Mouse (Mus musculus) cerebellum, postnatal 14 days (tissue): ENCODE measurements around the gene Chst1.

Experiments used
- DNase-seq, 2 experiments: peaks; one replicate each; pipeline ENCODE4 v3.0.0; 2021; ENCODE audit warnings: mixed read lengths in 2 of 2

The Chst1 gene

DNA sequence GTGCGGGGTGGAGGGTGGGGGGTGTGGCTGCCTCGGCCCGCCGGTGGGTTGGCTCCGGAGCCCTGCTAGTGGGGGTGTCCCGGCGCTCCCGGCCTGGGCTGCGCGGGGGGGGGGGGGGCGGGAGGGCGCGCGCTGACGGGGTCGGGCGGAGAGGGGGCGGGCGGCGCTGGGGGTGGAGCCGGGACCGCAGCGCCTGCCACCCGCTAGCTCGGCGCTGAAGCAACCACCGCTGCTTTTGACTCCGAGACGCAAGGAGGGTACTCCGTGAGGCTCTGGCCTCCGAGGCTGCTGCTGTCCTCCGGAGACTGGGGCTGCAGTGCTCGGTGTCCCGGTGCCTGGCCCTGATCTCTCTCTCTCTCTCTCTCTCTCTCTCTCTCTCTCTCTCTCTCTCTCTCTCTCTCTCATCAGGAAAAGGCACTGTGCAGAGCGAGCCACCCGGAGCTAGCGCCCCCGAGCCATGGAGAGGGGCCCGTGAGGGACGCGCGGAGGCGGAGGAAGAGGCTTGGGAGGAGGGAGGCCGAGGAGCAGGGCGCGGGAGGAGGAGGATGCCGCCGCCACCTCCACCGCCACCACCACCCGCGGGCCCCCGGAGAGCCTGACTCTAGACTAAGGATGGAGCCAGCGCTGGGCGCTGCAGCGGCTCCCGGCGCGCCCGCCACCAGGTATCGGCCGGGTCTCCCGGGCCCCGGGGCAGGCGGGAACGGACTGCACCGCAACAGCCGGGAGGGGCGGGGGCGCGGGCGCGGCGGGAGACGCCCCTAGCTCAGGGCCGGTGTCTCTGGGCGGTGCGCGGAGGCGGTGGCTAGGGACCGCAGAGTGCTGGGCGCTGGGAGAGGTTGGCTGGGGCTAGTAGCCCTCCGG, at the start of gene Chst1:
TSS of gene Chst1 (plus strand) at position 221 of the 861 bp plus-strand sequence.
- DNase-seq: peak; percentile 41 to 45

DNA sequence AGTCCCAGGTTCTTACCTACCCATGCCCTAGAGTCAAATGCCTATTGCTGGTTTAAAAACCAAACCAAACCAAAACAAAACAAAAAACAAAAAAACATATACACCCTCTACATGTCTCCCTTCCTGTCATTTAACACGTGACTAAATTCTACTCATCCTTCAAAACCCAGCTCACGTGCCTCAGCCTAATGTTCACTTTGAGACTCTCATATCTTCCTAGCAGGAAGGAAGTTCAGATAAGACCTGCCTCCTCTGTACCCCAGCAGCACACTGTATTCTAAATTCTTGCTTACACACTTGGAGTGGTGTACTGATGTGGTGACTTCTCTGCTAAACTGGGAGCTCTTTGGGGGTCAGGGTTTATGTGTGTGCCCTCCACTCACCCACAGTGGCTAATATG, 49.5 kb upstream of the Chst1 start:
- no peak for DNase-seq

DNA sequence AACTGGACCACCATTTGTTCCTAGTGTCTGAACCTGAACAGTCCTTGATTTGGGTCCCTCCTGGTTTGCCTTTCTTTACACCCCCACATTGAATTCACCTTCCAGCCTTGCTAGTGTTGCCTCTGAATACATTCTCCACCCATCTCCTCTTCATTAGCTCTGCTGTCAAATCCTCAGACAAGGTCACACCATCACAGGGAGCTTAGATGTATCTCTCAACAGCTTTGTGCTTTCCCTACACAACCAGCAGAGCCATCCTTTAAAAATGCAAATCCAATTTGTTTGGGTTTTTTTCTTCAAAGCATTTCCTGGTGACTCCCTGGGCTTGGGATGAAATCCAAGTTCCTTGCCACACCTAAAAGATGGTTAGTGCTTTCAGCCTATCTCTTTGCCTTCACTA, 45.0 kb upstream of the Chst1 start:
- no peak for DNase-seq

DNA sequence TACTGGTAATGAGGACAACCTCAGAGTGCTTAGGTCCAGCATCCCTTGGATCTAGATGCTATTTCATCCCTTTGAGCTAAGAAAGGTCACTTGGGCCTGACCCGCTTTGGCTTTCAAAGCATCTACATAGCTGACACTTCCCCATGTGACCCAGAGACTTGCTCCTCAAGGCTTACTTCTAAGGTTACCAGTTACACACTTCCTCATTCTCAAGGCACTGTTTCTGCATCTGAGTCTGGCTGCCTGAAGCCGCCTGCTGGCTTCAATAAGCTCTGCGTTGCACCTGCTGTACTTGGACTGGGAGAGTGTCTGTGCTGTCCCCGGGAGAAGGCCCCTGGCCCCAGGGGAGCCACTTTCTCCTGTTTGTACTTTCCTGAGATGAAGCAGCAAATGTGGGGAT, 36.6 kb upstream of the Chst1 start:
- no peak for DNase-seq

DNA sequence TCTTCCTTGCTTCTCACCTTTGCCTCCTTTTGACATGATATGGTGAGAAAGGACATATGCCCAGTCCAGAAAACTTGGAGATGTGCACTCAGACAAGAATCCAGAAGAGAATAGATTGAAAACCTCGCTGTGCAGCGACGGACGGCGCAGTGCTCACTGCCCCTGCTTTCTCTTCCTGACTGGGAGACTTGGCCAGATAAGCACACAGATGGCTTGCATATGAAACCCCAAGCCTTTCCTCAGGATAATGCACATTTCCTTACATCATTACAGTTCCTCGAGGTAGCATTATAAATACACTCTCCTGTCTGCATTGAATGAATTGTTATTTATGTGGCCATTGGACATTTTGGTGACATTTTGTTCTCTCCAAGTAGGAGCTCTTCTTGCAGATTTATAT, 28.9 kb upstream of the Chst1 start:
- DNase-seq: no peak

DNA sequence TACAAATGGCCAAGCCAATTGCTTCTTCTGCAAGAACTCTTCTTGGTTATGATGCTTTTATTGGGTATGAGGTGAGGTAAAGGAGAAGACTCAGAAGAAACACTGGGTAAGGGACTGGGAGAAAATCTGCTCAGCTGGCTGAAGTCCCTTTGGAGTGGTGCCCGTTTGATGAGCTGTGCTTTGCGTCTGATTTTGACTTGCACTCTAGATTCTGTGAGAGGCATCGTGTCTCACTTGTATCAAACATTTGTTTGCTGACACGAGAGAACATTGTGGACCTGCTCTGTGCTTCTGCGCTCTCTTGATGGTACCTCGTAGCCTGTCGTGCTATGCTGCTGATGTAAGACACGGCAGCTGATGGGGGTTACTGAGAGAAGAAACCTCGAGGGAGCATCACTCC, 21.7 kb upstream of the Chst1 start:
- peak; percentile 35 to 66 for DNase-seq

DNA sequence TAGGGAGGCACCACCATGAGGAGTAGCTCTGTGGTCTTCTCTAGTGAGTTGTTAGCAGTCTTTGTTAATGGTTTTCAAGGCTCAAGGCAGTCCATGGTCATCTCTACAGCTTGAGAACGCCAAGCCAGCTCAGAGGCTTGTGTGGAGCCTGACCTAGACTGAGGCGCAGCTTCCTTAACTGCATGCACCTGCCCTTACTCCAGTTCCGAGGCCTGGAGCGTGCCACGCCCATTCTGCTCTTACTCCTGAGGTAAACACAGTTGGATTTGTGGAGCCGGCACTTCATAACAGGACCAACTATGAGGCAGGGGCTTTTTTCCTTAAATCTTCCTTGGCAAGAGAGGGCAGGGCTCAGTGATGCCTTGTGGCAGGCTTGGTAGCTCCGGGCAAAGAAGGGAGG, 18.2 kb upstream of the Chst1 start:
- DNase-seq: no peak

DNA sequence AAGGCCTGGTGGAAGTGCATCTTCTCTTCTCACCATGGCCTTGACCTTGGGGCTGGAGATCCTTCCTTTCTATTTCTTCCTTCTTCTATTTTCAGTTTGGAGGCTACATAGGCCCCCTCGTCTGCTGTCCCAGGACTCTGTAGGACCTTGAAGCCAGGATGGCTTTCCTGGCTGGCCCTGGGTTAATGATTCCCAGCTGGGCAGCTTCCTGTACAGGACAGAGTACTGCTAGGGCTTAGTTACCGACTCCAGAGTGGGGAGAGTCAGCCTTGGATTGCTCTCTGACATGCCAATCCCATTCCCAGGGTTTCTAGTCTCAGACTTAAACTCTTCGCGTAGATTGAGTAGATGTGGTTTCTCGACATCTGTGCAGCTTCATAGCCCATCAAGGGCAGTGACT, 16.9 kb upstream of the Chst1 start:
- DNase-seq: no peak

DNA sequence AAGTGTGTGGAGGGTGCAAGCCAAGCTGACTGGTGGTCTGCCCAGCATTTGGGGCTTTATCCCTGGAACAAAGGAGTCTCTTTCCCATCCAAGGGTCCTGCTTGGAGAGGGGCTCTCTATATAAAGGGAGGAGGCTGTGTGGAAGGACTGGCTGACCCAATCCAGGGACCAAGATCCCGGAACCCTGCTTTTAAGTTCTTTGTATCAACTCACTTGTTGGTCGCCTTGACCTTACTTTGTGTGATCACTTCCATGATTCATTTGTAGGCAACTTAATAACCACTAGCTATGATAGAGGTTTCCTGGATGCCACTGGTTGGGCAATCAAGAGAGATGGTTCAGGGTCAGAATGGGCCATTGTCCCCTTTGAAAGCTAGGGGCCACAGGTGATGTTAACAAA, 11.7 kb upstream of the Chst1 start:
- DNase-seq: no peak

DNA sequence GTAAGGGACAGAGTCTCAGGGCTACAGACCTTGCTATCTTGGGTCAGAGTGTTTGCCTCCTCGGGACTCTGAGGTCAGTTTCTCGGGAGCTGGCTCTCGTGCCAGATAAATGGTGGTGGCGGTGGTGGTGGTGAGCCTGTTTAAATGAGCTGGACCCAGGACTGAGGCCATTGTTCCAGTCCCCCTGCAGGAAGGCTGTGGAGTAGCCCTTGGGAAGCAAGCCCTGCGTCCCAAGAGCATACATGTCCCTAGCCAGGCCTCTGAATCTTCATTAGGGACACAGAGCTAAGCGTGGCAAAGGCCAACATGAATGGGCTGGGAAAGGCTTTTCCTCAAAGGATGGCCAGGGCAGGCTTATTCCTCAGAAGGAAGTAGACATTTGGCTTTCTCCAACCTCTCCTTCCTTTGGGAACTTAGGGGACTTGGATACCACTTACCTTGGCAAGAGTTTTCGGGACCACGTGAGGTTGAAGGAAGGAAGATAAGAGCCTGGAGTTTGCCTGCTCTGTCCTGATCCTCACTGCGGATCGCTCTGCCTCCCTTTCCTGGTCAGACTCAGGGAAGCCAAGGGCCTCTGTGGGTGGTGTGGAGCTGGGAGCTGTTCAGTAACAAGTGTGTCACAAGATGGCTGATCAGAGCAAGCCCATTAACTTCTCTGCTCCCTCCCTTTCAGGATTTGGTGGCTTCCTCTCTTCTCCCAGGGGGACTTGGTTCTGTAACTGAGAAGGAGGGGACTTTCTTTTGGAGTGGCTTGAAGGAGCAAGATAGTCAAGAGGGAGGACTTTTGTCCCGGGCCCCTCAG, 4.4 kb upstream of the Chst1 start:
- no peak for DNase-seq

DNA sequence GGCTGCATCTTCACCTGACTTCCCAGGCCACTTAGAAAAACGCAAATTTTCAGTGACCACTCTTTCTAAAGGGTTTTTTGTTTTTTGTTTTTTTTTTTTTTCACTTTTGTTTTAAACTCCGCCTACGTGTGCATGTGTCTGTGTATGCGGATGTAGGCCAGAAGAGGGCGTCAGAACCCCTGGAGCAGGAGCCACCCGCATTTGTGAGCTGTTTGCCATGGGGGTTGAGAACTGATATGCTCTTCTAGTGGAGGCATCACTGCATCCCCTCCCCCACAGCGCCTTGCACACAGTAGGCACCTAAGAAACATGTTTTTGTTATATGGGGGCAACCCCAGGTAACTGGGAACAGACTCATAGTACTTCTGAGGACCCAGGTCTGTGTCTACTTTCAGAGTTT, 2.2 kb upstream of the Chst1 start:
- peak in 1 of 2 experiments; percentile 52 for DNase-seq

DNA sequence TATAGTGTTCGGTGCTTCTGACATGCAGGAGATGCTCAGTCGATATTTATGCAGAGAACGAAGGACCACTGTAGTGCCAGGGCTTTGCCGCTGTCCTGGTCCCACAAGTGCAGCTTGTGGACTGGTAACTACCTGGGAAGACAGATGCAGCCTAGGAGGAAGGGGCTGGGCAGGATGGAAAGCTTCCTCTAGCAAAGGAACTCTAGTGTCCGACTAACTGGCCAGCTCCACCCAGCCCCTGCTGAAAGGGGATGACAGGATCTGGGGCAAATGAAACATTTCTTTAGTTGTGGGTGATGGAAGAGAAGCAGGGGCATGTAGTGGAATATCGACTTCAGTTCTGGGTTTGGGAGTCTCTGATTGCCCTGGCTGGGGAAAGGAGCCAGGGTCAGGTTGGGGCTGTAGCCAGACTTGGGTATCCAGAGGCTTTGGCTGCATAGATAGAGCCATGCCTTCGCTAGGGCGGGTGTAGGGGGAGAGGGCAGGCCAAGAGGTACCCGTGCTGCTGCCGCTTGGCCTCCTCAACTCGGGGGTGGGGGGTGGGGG, 493 bp upstream of the Chst1 start:
- DNase-seq: no peak

DNA sequence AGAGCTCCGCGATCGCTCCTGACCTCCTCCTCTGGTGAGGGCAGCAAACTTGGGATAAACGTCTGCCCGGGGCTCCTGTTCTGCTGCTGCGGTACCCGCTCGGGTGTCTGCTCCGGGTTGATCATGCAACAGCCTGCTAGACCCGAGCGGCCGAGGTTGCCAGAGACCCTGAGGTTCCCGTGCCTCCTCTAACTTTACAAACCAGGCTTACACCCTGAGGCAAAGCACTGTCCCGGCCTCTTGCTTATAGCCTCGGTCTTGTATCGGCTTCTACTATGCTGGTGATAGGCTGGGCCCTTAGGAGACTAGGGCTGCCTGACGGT, 802 bp downstream of the Chst1 start:
- DNase-seq: no peak

DNA sequence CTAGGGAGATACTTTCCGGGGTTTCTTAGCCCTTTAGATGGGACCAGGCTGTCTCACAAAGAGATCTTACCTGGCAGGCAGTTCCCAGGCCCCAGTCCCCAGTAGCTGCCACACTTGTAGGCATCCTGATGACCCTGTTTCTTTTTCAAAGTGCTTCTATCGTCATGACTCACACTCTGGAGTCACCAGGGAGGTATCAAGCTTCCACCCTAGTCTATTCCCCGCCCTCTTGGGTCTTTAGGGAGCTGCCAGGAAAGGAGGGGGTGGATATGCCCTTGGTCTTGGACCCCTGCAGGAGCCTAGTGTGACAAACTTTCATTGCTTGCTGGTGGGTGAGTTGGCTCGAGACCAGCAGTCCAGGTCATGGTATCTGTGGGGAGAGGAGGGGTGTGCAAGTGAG, 1.7 kb downstream of the Chst1 start:
- DNase-seq: no peak

DNA sequence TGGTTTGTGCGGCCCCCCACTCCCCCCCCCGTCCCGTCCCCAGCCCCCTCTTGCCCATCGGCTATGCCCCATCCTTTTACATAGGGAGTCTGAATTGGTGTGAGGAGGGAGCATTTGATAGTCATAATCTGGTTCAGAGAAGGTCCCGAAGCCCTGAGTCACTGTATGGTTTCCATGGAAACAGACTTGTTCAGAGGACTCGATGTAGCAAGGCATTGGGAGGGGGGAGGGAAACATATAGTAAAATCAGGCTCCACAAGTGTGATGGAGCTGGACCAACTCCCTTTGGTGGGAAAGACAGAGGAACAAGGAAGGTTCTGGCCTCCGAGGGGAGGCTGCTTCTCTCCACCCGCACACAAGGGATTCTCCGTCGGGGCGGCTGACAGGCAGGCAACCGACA, 2.6 kb downstream of the Chst1 start:
- DNase-seq: no peak

DNA sequence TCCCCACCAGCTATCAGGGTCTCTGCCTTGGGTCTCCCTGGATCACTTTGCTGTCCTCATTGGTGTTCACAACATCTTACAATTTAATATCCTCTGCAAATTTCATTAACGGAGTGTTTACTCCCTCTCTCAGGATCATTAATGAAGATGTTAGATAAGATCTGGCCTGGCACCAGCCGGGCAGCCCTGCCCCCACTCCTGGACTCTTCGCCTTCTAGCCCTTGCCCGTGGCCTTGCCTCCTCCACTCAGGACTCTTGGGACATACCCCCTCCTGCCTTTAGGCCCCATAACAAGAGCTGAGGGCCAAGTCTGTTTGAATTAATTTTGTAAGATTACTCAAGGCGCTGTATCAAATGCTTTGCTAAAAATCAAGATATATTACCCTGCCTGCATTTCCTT, 4.1 kb downstream of the Chst1 start:
- DNase-seq: no peak

DNA sequence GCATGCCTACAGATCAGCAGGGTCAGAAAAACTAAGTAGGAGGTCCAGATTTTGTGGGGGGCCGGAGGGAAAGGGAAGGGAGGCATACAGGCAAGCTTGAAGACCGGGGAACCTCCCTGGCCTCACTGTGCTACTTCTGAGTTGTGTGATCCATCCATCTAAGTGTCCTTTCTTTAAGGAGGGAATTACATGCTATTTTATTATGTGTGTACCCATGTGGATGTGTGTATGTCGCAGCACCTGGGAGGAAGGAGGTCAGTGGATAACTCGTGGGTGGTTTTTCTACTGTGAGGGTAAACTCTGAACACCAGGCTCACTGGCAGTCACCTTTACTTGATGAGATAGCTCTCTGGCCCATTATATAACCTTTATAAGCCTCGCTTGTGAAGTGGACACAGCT, 5.1 kb downstream of the Chst1 start:
- no peak for DNase-seq

DNA sequence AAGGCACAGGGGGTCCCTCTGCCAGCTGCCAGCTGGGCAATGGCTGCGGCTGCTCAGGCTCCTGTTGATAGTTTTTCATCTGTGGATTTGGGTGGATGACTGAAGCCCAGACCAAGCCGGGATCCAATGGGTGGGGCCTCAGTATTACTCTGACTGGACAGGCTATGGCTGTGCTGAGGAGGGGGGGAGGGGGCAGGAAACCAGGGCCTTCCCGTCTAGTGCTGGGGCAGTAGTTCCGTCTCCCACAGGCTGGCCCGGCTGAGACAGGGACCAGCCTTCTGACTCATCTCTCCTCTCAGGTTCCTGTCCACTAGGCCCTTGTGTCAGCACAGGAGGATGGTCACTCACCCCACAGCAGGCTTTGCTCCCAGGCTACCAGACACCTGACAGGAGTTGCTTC, 6.5 kb downstream of the Chst1 start:
- DNase-seq: no peak

DNA sequence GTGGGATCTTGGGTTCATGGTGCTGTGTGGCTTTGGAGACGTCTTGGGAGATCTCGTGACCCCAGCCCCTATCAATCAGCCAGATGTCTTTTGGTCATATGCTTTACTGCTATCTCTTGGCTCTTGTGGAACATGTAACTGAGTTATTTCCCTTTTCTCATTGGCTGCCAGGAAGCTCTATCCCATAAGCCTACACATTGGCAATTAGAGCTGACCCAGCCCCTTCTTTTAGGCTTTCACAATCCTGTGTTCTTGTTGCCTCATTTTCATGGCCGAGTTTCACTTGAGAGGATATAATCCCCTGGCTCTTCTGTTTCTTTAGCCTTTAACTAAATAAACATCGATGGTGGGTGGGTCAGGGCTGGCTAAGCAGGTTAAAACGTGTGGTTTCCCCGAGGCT, 7.6 kb downstream of the Chst1 start:
- DNase-seq: no peak

DNA sequence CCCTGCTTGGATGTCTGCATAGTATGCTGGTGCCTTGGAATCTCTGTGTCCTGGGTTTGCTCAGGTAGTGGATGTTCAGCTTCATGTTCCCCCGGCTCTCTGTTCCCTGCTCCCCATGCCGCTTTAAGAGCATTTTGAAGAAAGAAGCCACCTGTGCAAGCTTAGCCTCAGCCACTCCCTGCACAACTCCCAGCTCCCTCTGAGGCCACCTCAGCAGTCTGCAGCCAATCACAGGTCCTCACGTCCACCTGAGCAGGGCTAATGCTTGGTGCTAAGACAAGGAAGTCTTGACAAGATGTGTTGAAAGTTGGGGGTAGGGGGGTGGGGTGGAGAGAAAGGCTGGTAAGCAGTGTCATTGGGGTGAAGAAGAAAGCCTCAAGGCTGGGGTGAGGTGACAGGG, 8.1 kb downstream of the Chst1 start:
- no peak for DNase-seq

DNA sequence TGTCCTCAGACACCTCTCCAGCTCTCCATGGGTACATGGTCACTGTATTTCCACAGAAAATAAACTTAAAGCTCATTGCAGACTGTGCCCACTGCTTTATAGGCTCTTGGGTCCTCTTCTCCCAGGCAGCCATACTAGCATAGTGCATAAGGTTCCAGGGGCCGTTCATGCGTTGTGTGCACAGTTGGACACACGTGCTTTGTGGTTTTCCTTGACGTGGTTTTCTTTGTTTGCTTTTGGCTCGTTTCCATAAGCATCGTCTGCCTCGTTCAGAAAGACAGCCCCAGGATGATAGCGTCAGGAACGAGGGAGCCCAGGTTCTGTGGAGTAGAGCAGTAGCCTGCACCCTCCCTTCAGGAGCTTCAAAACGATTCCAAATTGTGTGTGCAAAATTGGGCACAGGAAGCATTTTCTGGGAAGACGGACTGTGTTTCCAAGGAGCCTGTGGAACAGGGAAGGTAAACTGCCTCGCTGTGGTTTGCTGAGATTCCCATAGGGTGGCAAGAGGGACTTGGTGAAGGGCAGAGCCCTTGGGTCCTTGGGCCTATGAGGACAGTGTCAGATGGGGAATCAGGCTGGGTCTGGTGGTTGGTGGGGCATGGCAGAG, 8.6 kb downstream of the Chst1 start:
- no peak for DNase-seq

DNA sequence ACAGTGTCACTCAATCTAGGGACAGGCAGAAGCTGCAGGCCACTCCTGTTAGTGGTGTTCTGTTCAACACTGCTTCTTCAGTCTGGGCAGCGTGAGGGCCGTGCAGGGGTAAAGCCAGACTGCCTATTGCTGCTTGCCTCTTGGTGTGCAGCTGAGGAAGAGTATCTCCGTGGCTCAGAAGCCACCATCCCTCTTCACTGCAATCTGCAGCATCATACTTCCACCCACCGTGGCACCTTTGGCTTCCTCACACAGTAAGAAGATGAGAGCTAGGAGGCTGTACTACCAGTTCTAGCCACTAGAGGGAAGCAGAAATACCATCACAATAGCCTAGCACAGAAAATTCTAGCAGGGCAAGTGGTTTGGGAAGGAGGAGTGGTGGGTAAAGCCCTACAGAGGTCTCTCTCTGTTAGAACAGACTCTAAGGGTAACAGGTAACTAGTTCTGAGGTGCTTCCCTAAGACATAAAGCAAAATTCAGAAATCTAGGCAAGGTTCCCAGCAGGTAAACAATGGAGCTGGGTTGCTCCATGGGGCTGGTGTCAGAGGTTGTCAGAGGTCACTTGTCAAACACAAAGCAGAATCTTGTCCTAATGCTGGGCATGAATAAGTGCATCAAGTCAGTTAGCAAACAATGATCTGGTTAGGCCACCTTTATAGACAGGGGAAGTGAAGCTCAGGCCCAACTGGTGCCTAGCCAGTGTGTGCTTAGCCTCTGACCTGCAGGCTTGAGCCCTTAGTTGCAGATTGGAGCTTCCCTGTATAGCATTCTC, 9.5 kb downstream of the Chst1 start:
- DNase-seq: peak; percentile 81 to 82
